Mouse (Mus musculus) forebrain, embryonic 16.5 days (tissue): ENCODE data around the gene Ube2h. TPM values are rescaled to one million over a fixed set of nuclear protein-coding genes. Genes with fewer than 3 reads are reported as not detected.

Source experiments
- ATAC-seq: fragments of 200-750 bp; cut with Nextera tagmentation; 2 replicates; pipeline ENCODE4 v1.8.0; 2017; ENCODE audit warnings: mild to moderate bottlenecking, moderate library complexity
- H3K27ac ChIP-seq: fragments of 300-500 bp; sonication (generic); 2 replicates; pipeline ENCODE4 v1.5.1; 2014; ENCODE audit warnings: low read length, control low read depth
- H3K27me3 ChIP-seq: fragments of 300-500 bp; sonication (generic); replicated peaks from 2 replicates; pipeline ENCODE4 v1.6.1; 2014; ENCODE audit warnings: low read length; ENCODE audit not compliant: control insufficient read depth, insufficient read depth
- H3K36me3 ChIP-seq: fragments of 300-500 bp; sonication (generic); 2 replicates; pipeline ENCODE4 v1.6.1; 2014; ENCODE audit not compliant: control insufficient read depth, insufficient read depth
- H3K4me1 ChIP-seq: fragments of 300-500 bp; sonication (generic); replicated peaks from 2 replicates; pipeline ENCODE4 v1.6.1; 2014; ENCODE audit warnings: low read length; ENCODE audit not compliant: control insufficient read depth, insufficient read depth
- H3K4me2 ChIP-seq: fragments of 300-500 bp; sonication (generic); 2 replicates; pipeline ENCODE4 v1.6.1; 2014; ENCODE audit warnings: mild to moderate bottlenecking, low read length, control low read depth
- H3K4me3 ChIP-seq: fragments of 300-500 bp; sonication (generic); replicated peaks from 2 replicates; pipeline ENCODE4 v1.5.1; 2014; ENCODE audit warnings: mild to moderate bottlenecking, low read length, control low read depth
- H3K9ac ChIP-seq: fragments of 300-500 bp; sonication (generic); replicated peaks from 2 replicates; pipeline ENCODE4 v1.6.1; 2014; ENCODE audit warnings: low read depth, low read length, control low read depth
- H3K9me3 ChIP-seq: fragments of 300-500 bp; sonication (generic); 2 replicates; pipeline ENCODE4 v1.6.1; 2016; ENCODE audit warnings: low read length; ENCODE audit not compliant: control insufficient read depth
- WGBS: fragments of 180-500 bp; shearing (Covaris S2); extraction: QIAGEN DNeasy Blood & Tissue Kit; methylation state at CpG from one replicate; pipeline ENCODE4 v1.1.7; 2014; 5-methylcytosine and 5-hydroxymethylcytosine counted together
- polyA plus RNA-seq: library from polyadenylated mRNA; unstranded; fragments of >200 nt; fragmentation: Nextera tagmentation; extraction: Ambion mirVana; gene quantifications from 2 replicates; pipeline ENCODE4 v1.2.1, GENCODE M21; 2015

Ube2h gene
- polyA plus RNA-seq, 1 experiment from 2014 or later = 65.9 TPM

DNA sequence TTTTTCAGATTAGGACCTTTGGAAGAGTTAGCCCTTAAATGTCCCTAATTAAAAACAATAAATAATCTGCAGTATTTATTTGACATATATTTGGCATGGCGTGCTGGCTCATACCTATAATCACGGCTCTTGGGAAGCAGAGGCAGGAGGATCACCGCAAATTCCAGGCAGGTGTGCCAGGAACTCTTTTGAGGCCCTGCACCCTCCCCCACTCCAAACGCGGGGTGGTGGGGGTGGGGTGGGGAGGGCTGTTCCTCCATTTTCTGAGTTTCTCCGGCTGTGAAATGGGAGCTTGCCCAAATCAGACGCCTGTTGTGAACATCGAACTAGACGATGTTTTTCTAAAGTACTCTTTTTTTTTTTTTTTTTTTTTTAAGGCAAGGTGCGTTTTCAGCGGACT lies 125.3 kb downstream of the Ube2h start:
- H3K27ac ChIP-seq = no peak overlapping the region
- no peak for ATAC-seq
- H3K9me3 ChIP-seq = no peaks in the 10 kb centered on the region
- no peaks in the 10 kb centered on the region for H3K36me3 ChIP-seq
- H3K9ac ChIP-seq = no peak overlapping the region
- H3K4me1 ChIP-seq = peaks cover 24% of the 10 kb centered on the region
- WGBS = 17% methylated on average over 11 of the region's 11 CpGs
- H3K4me3 ChIP-seq = no peak overlapping the region
- H3K27me3 ChIP-seq = peaks cover 53% of the 10 kb centered on the region
- H3K4me2 ChIP-seq = no peak overlapping the region

DNA sequence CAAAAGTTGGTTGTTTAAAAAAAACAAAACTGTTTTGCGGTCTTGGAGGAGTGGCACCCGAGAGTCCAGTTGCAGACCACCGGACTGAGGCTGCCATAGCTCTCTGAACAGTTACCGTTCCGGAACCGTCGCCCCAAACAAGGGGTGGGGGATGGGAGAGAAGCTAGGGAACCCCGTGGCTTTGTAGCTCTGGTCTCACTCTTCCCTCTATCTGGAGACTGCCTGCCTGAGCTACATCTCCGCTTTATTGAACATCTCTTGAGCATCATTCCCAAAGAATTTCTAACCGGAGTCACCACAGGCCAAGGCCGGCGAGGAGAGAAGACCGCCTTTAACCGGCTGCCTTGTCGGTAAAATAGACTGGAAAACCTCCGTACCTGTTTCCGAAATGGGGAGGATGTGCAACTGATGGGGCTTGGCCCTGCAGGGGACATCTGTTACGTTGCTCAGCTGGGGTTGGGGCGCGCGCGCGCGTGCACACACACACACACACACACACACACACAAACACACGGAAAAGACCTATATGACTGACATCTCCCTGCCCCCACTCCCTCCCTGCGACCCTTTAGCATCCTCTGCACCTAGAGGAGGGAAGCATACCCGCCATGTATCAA lies 126.2 kb downstream of the Ube2h start:
- Histone ChIP-seq H3K4me2 (no peak overlapping the region), H3K36me3 (no peaks in the 10 kb centered on the region), H3K9me3 (no peaks in the 10 kb centered on the region), H3K27me3 (peaks cover 62% of the 10 kb centered on the region), H3K27ac (no peak overlapping the region), H3K9ac (no peak overlapping the region), H3K4me1 (peaks cover 33% of the 10 kb centered on the region), H3K4me3 (no peak overlapping the region)
- WGBS = 1% methylated on average over 27 of the region's 27 CpGs
- no peak for ATAC-seq

- under 1% methylated on average over 14 of the region's 14 CpGs for WGBS
- H3K4me1 ChIP-seq = peaks cover 38% of the 10 kb centered on the region
Measured at GRCm38 (mm10) chr6:30177305-30177704, 127.0 kb downstream of the Ube2h start.

GRCm38 (mm10) chr6:30176496-30176895 lies 127.8 kb downstream of the Ube2h start:
- no peak for ATAC-seq
- H3K9me3 ChIP-seq = no peaks in the 10 kb centered on the region
- H3K4me2 ChIP-seq = no peak overlapping the region
- WGBS = 3% methylated on average over 12 of the region's 12 CpGs
- H3K4me1 ChIP-seq = peaks cover 38% of the 10 kb centered on the region
- no peak overlapping the region for H3K4me3 ChIP-seq
- peaks cover 76% of the 10 kb centered on the region for H3K27me3 ChIP-seq
- no peaks in the 10 kb centered on the region for H3K36me3 ChIP-seq
- H3K27ac ChIP-seq = no peak overlapping the region
- H3K9ac ChIP-seq = no peak overlapping the region

More at GRCm38 (mm10) chr6:30177305-30177704, 127.0 kb downstream of the Ube2h start:
- Histone ChIP-seq H3K36me3 (no peaks in the 10 kb centered on the region), H3K4me3 (no peak overlapping the region), H3K9me3 (no peaks in the 10 kb centered on the region), H3K4me2 (no peak overlapping the region), H3K27ac (no peak overlapping the region), H3K27me3 (peaks cover 69% of the 10 kb centered on the region), H3K9ac (no peak overlapping the region)
- ATAC-seq = no peak

DNA sequence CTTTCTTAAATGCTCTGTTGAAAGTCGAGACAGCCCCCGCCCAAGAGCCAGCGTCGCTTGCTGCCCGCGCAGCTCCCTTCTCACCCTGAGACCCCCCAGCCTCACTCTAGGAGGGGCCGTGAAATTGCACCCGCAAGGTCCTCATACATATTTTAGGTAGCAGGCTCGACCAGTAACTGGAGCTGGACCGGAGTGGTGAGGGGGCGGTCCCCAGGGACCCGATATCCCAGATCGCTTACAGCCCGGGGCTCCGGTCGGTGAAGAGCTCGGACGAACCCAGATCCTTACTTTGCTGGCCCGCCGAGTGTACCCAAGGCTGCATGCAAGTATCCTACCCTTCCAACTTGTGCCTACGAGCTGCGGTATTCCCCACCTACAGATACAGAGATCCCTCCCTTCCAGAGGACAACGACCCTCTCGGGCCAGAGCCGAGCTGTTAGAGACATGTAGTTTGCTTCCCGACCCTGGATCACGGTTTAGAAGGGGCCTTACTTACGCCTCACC lies 128.4 kb downstream of the Ube2h start:
- Histone ChIP-seq H3K9ac (no peak overlapping the region), H3K4me3 (no peak overlapping the region), H3K27me3 (peaks cover 78% of the 10 kb centered on the region), H3K4me2 (peak overlapping the region; percentile 19), H3K36me3 (no peaks in the 10 kb centered on the region), H3K4me1 (peaks cover 38% of the 10 kb centered on the region), H3K27ac (no peak overlapping the region), H3K9me3 (no peaks in the 10 kb centered on the region)
- under 1% methylated on average over 28 of the region's 28 CpGs for WGBS
- ATAC-seq = no peak

- under 1% methylated on average over 42 of the region's 45 CpGs for WGBS
- no peaks in the 10 kb centered on the region for H3K9me3 ChIP-seq
- H3K4me2 ChIP-seq = peak overlapping the region; percentile 19
- no peak overlapping the region for H3K9ac ChIP-seq
- H3K27ac ChIP-seq = no peak overlapping the region
- peak overlapping the region; percentile 5; the same call in 1 of the 2 replicates for H3K4me3 ChIP-seq
- peaks cover 78% of the 10 kb centered on the region for H3K27me3 ChIP-seq
- H3K36me3 ChIP-seq = no peaks in the 10 kb centered on the region
- ATAC-seq = no peak
- H3K4me1 ChIP-seq = peaks cover 38% of the 10 kb centered on the region
Measured at GRCm38 (mm10) chr6:30175225-30175917, 129.0 kb downstream of the Ube2h start.

- H3K9ac ChIP-seq = no peak overlapping the region
- WGBS = under 1% methylated on average over 33 of the region's 33 CpGs
- peak overlapping the region; percentile 22; the same call in 1 of the 2 replicates for H3K4me3 ChIP-seq
- peak overlapping the region; percentile 34 for H3K4me2 ChIP-seq
- H3K9me3 ChIP-seq = no peaks in the 10 kb centered on the region
- H3K27ac ChIP-seq = no peak overlapping the region
- H3K4me1 ChIP-seq = peaks cover 37% of the 10 kb centered on the region
- ATAC-seq = 0 out of 2 replicates have a peak, but pooled peaks have one; percentile 5
- H3K36me3 ChIP-seq = no peaks in the 10 kb centered on the region
- peaks cover 73% of the 10 kb centered on the region for H3K27me3 ChIP-seq
Measured at GRCm38 (mm10) chr6:30174461-30175224, 129.7 kb downstream of the Ube2h start.

DNA sequence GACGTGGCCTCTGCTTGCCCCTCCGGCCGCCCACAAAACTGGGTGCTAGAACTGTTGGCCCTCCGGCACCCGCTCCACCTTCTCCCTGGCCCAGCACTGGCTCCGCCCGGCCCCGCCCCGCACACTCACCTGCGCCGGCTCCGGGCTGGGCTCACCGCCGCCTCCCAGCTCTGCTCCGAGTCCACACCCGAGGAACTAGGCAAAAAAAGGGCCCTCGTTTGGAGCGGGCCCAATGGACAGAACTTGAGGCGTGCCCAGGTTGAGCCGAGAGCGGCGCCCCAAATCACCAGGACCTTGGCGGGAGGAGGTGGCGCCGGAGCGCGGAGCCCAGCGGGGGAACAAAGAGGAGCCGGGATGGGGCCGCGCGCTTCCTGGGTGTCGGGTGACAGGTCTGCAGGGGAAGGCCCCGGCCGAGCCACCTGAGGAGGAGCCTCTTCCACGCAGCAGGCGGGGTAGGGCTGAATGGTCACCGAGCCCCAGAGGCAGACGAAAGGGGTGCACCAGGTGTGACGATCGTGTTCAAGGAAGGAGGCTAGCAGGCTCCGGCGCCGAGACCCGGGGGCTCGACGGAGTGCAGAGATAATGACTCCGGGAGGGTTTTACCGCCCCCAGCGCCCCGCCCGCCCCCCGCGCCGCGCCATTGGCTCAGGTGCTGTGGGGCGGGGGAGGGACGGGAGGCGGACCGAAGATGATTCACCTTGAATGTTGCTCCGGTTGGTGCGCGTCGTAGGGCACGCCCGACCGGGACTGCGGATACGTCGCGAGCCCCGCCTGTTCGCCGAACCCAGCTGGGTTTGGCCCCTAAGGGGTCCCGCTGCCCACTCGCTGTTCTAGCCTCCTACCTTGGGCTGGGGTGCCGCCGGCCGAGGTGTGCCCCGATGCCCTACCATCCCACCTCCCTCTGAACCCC lies 130.5 kb downstream of the Ube2h start:
- peak overlapping the region; percentile 34 for H3K4me2 ChIP-seq
- peak overlapping the region; percentile 22 for H3K4me3 ChIP-seq
- H3K4me1 ChIP-seq = peaks cover 35% of the 10 kb centered on the region
- peaks cover 68% of the 10 kb centered on the region for H3K27me3 ChIP-seq
- WGBS = 0% methylated on average over 78 of the region's 80 CpGs
- no peaks in the 10 kb centered on the region for H3K9me3 ChIP-seq
- H3K9ac ChIP-seq = no peak overlapping the region
- no peak overlapping the region for H3K27ac ChIP-seq
- H3K36me3 ChIP-seq = no peaks in the 10 kb centered on the region
- peak; percentile 16; the same call in 1 of the 2 replicates for ATAC-seq
